Mouse (Mus musculus) bone marrow macrophage, adult 2 months (primary cell): ENCODE measurements at regions not wholly inside any gene's neighbourhood (a gene's known extent, or its start where the extent isn't known, plus 50 kb on each side); places are given as distances from the start of the nearest gene placed in this dataset.

Experiments used
- CTCF ChIP-seq: IDR thresholded peaks from 2 replicates; pipeline ENCODE4 v1.5.1; 2012; ENCODE audit warnings: low read depth, mild to moderate bottlenecking, low read length, moderate library complexity
- POLR2A ChIP-seq: IDR thresholded peaks from 2 replicates; pipeline ENCODE4 v1.6.1; 2012; ENCODE audit warnings: mild to moderate bottlenecking, low read depth, low read length, borderline replicate concordance

DNA sequence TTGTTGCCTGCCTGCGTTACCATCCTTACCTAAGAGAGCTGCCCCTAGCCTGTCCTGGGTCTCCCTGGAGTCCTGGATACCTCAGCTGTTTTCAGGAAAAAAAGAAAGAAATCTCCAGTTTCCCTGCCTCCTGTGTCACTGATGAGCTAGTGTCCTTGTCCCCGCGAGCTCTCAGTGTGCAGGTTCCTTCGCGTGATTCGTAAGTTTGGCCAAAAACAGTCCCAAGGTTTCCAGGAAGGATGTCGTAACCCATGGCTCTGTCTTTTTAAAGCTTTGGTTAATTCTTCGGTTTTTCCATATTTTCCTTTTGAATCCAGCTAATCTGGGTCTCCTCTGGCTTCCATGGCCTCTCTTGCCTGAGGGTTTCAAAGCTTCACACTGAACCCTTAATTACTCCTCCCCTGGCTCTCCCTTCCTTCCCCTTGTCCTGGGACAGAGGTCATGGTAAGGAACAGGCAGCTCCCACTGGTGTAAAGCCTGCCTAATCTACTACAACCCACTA lies 178.5 kb downstream of the Cand1 start:
- no peak for TF ChIP-seq POLR2A
- TF ChIP-seq CTCF = no peak
